Mouse (Mus musculus): ENCODE measurements at regions not wholly inside any gene's neighbourhood (a gene's known extent, or its start where the extent isn't known, plus 50 kb on each side); places are given as distances from the start of the nearest gene placed in this dataset.

GRCm38 (mm10) chr16:73707051-73707450 lies 704.6 kb downstream of the Robo2 start:
- Histone ChIP-seq H3K9me3 (replicated peaks) (no peaks in the 10 kb centered on the region), H3K36me3 (replicated peaks) (no peaks in the 10 kb centered on the region)

GRCm38 (mm10) chr16:73689274-73689673 lies 722.4 kb downstream of the Robo2 start:
- TF ChIP-seq GATA1 (IDR thresholded peaks at IDR 0.05; ENCODE audit: borderline replicate concordance, low read length), result no peak
- TF ChIP-seq POLR2AphosphoS5 (IDR thresholded peaks at IDR 0.05; ENCODE audit: insufficient replicate concordance, low read depth, low read length), result no peak
- no peak for TF ChIP-seq CTCF (IDR thresholded peaks at IDR 0.05; ENCODE audit: low read depth, low read length)
- no peak for TF ChIP-seq GATA2 (IDR thresholded peaks at IDR 0.05; ENCODE audit: borderline replicate concordance, low read depth, low read length)
- no peak for TF ChIP-seq TAL1 (conservative IDR thresholded peaks at IDR 0.05; ENCODE audit: low read depth, low read length)
- no peaks in the 10 kb centered on the region for H3K27me3 ChIP-seq (ENCODE audit: insufficient read depth, low read length)
- ATAC-seq (ENCODE audit: extremely low read depth, insufficient number of reproducible peaks, low FRiP score, poor library complexity, severe bottlenecking), result no peak
- H3K4me3 ChIP-seq (ENCODE audit: low read depth, low read length), result no peak overlapping the region
- no peaks in the 10 kb centered on the region for H3K9me3 ChIP-seq (replicated peaks)
- no peak for DNase-seq (ENCODE audit: low spot score)
- H3K4me1 ChIP-seq (ENCODE audit: insufficient read depth, low read depth, low read length), result no peaks in the 10 kb centered on the region
- no peaks in the 10 kb centered on the region for H3K36me3 ChIP-seq (replicated peaks)

More at GRCm38 (mm10) chr16:73707051-73707450, 704.6 kb downstream of the Robo2 start:
- H3K4me3 ChIP-seq (ENCODE audit: low read depth, low read length), result no peak overlapping the region
- ATAC-seq (ENCODE audit: extremely low read depth, insufficient number of reproducible peaks, low FRiP score, poor library complexity, severe bottlenecking), result peak; percentile 17; the same call in 1 of the 2 replicates
- TF ChIP-seq POLR2AphosphoS5 (IDR thresholded peaks at IDR 0.05; ENCODE audit: insufficient replicate concordance, low read depth, low read length) (no peak), TAL1 (conservative IDR thresholded peaks at IDR 0.05; ENCODE audit: low read depth, low read length) (no peak), GATA1 (IDR thresholded peaks at IDR 0.05; ENCODE audit: borderline replicate concordance, low read length) (no peak), GATA2 (IDR thresholded peaks at IDR 0.05; ENCODE audit: borderline replicate concordance, low read depth, low read length) (no peak), CTCF (IDR thresholded peaks at IDR 0.05; ENCODE audit: low read depth, low read length) (no peak)
- H3K27me3 ChIP-seq (ENCODE audit: insufficient read depth, low read length), result no peaks in the 10 kb centered on the region
- H3K4me1 ChIP-seq (ENCODE audit: insufficient read depth, low read depth, low read length), result no peaks in the 10 kb centered on the region; the same call in 1 of the 2 replicates
- DNase-seq (ENCODE audit: low spot score), result no peak

- no peaks in the 10 kb centered on the region for H3K36me3 ChIP-seq (replicated peaks)
- ATAC-seq (ENCODE audit: extremely low read depth, insufficient number of reproducible peaks, low FRiP score, poor library complexity, severe bottlenecking), result no peak
- H3K4me1 ChIP-seq (ENCODE audit: insufficient read depth, low read depth, low read length), result no peaks in the 10 kb centered on the region
- no peaks in the 10 kb centered on the region for H3K9me3 ChIP-seq (replicated peaks)
- H3K27me3 ChIP-seq (ENCODE audit: insufficient read depth, low read length), result no peaks in the 10 kb centered on the region
- no peak for TF ChIP-seq CTCF (IDR thresholded peaks at IDR 0.05; ENCODE audit: low read depth, low read length)
- no peak for TF ChIP-seq GATA1 (IDR thresholded peaks at IDR 0.05; ENCODE audit: borderline replicate concordance, low read length)
- TF ChIP-seq GATA2 (IDR thresholded peaks at IDR 0.05; ENCODE audit: borderline replicate concordance, low read depth, low read length), result no peak
- TF ChIP-seq TAL1 (conservative IDR thresholded peaks at IDR 0.05; ENCODE audit: low read depth, low read length), result no peak
- no peak for TF ChIP-seq POLR2AphosphoS5 (IDR thresholded peaks at IDR 0.05; ENCODE audit: insufficient replicate concordance, low read depth, low read length)
- DNase-seq (ENCODE audit: low spot score), result no peak
- H3K4me3 ChIP-seq (ENCODE audit: low read depth, low read length), result no peak overlapping the region
Measured at GRCm38 (mm10) chr16:73679804-73680203, 731.8 kb downstream of the Robo2 start.

- no peak for TF ChIP-seq TAL1 (conservative IDR thresholded peaks at IDR 0.05; ENCODE audit: low read depth, low read length)
- no peak for ATAC-seq (ENCODE audit: extremely low read depth, insufficient number of reproducible peaks, low FRiP score, poor library complexity, severe bottlenecking)
- no peak for DNase-seq (ENCODE audit: low spot score)
Measured at GRCm38 (mm10) chr16:73670516-73670915, 741.1 kb downstream of the Robo2 start.

DNA sequence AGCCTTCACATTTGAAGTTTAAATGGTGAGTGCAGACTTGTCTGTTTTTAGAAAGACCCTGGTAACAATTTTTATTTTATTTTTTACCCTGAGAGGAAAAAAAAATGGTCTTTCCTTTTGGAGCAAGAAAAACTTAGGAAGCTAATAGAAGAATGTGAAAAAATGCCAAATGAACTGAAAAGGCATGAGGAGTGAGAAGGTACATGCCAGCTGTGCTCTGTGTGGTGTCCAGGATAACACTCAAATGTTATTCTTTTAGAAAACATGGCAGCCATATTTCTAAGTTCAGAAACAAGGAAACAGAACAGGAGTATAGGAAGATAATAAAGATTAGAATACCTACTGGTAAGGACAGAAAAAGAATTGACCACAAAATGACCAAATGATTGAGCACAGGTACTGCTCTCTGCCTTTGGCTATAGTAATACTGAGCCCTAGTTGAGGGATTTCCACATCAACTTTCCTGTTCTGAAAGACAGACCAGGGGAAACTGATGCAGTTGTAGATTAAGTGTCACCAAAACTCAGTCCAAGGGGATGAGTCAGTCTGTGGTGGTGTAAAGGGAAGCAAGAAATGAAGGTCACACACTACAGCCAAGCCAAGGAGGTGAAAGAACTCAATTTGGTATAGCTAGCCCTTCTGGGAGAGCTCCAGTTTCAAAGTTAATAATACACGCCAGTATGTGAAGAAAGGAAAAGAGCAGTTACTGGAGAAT lies 758.5 kb downstream of the Robo2 start:
- no peak; the same call in 1 of the 2 replicates for ATAC-seq (ENCODE audit: extremely low read depth, insufficient number of reproducible peaks, low FRiP score, poor library complexity, severe bottlenecking)
- H3K9me3 ChIP-seq (replicated peaks), result no peaks in the 10 kb centered on the region
- TF ChIP-seq POLR2AphosphoS5 (IDR thresholded peaks at IDR 0.05; ENCODE audit: insufficient replicate concordance, low read depth, low read length) (no peak), GATA2 (IDR thresholded peaks at IDR 0.05; ENCODE audit: borderline replicate concordance, low read depth, low read length) (no peak), TAL1 (conservative IDR thresholded peaks at IDR 0.05; ENCODE audit: low read depth, low read length) (no peak), CTCF (IDR thresholded peaks at IDR 0.05; ENCODE audit: low read depth, low read length) (no peak), GATA1 (IDR thresholded peaks at IDR 0.05; ENCODE audit: borderline replicate concordance, low read length) (no peak)
- no peaks in the 10 kb centered on the region for H3K27me3 ChIP-seq (ENCODE audit: insufficient read depth, low read length)
- H3K4me3 ChIP-seq (ENCODE audit: low read depth, low read length), result no peak overlapping the region
- DNase-seq (ENCODE audit: low spot score), result no peak
- H3K4me1 ChIP-seq (ENCODE audit: insufficient read depth, low read depth, low read length), result no peaks in the 10 kb centered on the region
- no peaks in the 10 kb centered on the region for H3K36me3 ChIP-seq (replicated peaks)

More at GRCm38 (mm10) chr16:73670516-73670915, 741.1 kb downstream of the Robo2 start:
- H3K4me3 ChIP-seq (ENCODE audit: low read depth, low read length), result no peak overlapping the region
- H3K27me3 ChIP-seq (ENCODE audit: insufficient read depth, low read length), result no peaks in the 10 kb centered on the region
- no peaks in the 10 kb centered on the region for H3K36me3 ChIP-seq (replicated peaks)
- no peaks in the 10 kb centered on the region for H3K9me3 ChIP-seq (replicated peaks)
- H3K4me1 ChIP-seq (ENCODE audit: insufficient read depth, low read depth, low read length), result no peaks in the 10 kb centered on the region

- ATAC-seq (ENCODE audit: extremely low read depth, insufficient number of reproducible peaks, low FRiP score, poor library complexity, severe bottlenecking), result no peak
- TF ChIP-seq CTCF (IDR thresholded peaks at IDR 0.05; ENCODE audit: low read depth, low read length) (no peak), TAL1 (conservative IDR thresholded peaks at IDR 0.05; ENCODE audit: low read depth, low read length) (no peak), POLR2AphosphoS5 (IDR thresholded peaks at IDR 0.05; ENCODE audit: insufficient replicate concordance, low read depth, low read length) (no peak), GATA2 (IDR thresholded peaks at IDR 0.05; ENCODE audit: borderline replicate concordance, low read depth, low read length) (no peak), GATA1 (IDR thresholded peaks at IDR 0.05; ENCODE audit: borderline replicate concordance, low read length) (no peak)
Measured at GRCm38 (mm10) chr16:73647201-73647782, 764.3 kb downstream of the Robo2 start.

More at GRCm38 (mm10) chr16:73647201-73647782, 764.3 kb downstream of the Robo2 start:
- H3K9me3 ChIP-seq (replicated peaks), result no peaks in the 10 kb centered on the region
- no peaks in the 10 kb centered on the region for H3K36me3 ChIP-seq (replicated peaks)
- H3K4me1 ChIP-seq (ENCODE audit: insufficient read depth, low read depth, low read length), result no peaks in the 10 kb centered on the region
- DNase-seq (ENCODE audit: low spot score), result no peak
- H3K4me3 ChIP-seq (ENCODE audit: low read depth, low read length), result no peak overlapping the region
- H3K27me3 ChIP-seq (ENCODE audit: insufficient read depth, low read length), result no peaks in the 10 kb centered on the region

Measured in G1E (cell line).